Mouse (Mus musculus) urinary bladder, postnatal 14 days (tissue): ENCODE data around the gene Krtap16-3.

Source experiments
- DNase-seq: peaks from one replicate; pipeline ENCODE4 v3.0.0; 2021; ENCODE audit warnings: low spot score

Gene Krtap16-3

GRCm38 (mm10) chr16:88962773-88963172 lies at the start of gene Krtap16-3:
Gene Krtap16-3 (minus strand): TSS chr16:88962873.
- no peak for DNase-seq

- no peak for DNase-seq
Measured at GRCm38 (mm10) chr16:89010659-89011058, 48.0 kb upstream of the Krtap16-3 start, which contains the start of gene Krtap22-2. Gene Krtap22-2 (minus strand): TSS chr16:89010759.

- DNase-seq, result no peak
Measured at GRCm38 (mm10) chr16:88941106-88941505, 21.6 kb downstream of the Krtap16-3 start.

- no peak for DNase-seq
Measured at GRCm38 (mm10) chr16:88938252-88938651, 24.4 kb downstream of the Krtap16-3 start.

- DNase-seq, result no peak
Measured at GRCm38 (mm10) chr16:88932165-88932564, 30.5 kb downstream of the Krtap16-3 start, which contains the start of gene Krtap19-9b. Gene Krtap19-9b (minus strand): TSS chr16:88932265.
